Mouse (Mus musculus) G1E-ER4 (cell line): ENCODE results near the gene 2410002F23Rik. TPM values are rescaled to one million over a fixed set of nuclear protein-coding genes. Genes with fewer than 3 reads are reported as not detected.

Experiments used
- GATA1 ChIP-seq: IDR thresholded peaks from one replicate; pipeline ENCODE4 v1.8.0; 2012; ENCODE audit warnings: low read length, inconsistent platforms
- polyA plus RNA-seq: library from polyadenylated mRNA; stranded (reverse); fragments of >175 nt; gene quantifications from 2 replicates; pipeline ENCODE4 v1.2.3, GENCODE M21; 2012

Gene 2410002F23Rik
- polyA plus RNA-seq, 1 experiment = 401 TPM

DNA sequence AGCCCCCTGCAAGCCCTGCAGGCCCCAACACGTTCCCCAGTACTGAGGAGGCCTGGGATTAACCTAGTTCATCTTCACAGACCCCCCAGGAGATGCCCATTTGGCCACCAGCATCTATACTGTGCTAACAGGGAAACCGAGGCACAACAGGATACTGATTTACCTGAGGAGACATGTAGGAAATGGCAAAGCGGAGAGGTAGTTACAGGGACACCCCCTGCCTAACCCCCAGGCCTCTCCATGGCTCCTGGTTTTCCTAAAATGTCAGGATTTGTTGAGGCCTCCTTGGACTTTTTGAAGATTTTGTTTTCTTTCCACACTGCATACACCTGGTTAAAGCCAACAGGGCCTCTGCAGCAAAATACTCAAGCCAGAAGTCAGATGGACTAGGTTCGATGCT lies 10.8 kb downstream of the 2410002F23Rik start, which contains the start of gene Acp4:
Gene Acp4 (minus strand): TSS at position 101 of the 400 bp plus-strand sequence.
- no peak for TF ChIP-seq GATA1

DNA sequence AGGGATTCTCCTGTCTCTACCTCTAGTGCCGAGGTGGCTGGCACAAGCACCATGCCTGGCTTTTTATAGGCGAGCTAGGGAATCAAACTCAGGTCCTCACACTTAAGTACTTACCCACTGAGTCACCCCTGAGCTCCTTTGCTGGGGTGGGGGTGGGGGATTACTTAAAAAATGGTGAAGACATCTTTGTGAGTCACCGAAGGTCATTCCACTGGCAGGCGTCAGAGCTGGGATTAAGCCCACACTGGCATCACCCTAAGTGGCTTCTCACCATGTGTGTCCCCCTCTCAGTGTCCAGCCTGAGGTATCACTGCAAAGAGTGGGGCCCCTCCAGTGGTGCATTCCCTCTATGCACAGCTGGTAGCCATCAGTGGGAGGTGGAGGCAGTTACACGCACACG lies 13.9 kb downstream of the 2410002F23Rik start:
- no peak for TF ChIP-seq GATA1

DNA sequence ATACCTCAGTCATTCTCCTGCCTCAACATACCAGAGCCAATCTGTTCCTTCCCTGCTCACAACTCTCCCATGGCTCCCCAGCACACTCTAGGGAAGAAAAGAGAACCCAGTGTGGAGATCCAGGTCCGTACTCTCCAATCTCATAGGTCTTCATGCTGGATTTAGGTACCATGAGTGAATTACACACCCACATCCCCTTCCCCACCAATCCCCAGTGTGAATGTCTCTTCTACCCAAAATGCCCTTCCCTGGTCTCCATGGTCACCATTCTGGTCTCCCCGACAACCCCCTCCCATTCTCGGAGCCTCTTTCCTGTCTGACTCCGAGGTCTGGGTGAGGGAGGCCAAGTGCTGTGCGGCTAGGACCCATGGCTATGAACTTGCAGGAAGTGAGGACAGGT lies 14.6 kb downstream of the 2410002F23Rik start, which contains the start of gene Gm15517:
Gene Gm15517 (plus strand): TSS at position 301 of the 400 bp plus-strand sequence.
- no peak for TF ChIP-seq GATA1

DNA sequence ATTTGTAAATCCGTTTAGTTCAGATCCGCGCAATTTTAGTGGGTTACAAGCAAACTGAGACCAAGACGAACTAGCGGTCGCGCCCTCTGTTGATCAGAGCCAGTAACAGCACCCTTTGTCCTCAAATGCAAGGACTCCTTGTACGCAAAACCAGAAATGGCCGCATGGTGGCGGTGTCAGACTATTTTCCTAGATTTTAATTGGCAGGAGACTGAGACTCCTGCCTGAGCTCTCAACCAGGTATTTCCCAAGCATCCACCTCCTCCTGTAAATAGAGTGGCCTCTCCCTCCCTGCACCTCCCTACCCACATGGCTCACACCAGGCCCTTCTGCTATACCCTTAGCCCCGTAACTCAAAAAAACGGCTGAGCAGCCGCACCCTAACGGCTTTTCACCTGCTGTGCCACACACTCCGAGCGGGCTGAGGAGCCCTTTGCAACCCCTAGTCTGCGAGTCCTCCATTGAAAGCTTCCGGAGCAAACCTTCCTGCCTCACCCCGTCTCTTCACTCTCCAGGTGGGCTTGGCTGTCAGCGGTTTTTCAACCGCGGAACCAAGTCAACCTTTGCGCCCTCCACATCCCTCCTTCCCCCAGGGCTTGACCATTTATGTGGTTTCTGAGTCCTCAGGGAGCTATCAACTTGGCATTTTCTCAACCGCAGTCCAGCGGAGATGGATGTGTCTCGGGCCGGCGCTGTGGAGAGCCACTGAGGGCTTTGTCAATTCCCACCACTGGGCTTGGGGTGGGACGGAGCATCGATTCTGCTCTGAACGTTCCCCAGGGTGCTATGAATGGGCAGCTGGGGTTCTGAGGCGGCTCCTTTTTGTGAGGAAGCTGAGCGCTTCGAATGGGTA lies 16.5 kb downstream of the 2410002F23Rik start:
- no peak for TF ChIP-seq GATA1

DNA sequence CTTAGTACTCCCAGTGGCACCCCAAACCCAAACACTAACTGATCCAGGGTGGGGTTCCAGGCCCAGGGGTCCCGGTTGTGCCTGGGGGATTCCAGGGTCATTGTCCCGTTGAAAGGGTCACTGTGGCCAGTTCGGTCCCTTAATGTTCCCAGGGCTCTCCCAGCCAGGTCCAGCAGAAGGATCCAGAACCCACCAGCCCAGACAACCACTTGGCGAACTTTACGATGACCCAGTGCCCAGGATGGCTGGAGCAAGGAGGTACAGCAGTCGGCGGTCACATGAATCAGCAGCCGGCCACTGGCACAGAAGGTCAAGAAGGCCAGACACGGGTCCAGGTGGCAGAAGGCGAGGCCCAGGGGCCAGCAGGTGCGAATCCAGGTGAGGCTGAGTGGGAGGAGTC lies 21.6 kb downstream of the 2410002F23Rik start:
- TF ChIP-seq GATA1 = no peak

DNA sequence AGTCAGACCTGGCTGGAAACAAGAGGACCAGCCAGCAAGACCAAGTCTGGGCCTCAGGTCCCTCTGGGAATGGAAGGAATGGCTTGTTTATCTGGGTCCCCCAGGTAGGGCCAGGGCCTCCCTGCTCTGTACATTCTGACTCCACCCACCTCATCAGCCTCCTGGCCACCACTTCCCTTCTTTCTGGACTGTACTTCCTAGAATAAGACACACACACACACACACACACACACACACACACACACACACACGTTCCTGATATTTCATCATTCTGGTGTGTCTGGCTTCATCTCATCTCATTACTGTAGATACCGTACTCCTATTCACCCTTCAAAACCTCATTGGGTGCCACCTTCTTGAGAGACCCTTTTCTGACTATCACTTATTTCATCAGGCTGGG lies 22.9 kb downstream of the 2410002F23Rik start:
- TF ChIP-seq GATA1 = no peak

DNA sequence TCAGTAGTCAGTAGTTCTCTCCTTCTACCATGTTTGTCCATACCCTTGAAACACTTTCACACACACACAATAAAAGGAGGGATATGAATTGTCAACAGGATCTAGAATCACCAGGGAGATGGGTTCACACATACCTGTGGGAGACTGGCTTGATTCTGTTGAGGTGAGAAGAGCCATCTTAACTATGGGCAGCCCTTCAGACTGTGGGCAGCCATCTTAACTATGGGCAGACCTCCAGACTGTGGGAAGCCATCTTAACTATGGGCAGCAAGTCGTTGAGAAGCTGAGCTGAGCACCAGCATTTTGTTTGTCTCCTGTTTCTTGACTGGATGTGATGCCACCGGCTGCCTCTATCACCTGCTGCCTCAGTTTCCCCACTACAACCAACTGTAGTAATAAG lies 24.8 kb downstream of the 2410002F23Rik start:
- TF ChIP-seq GATA1 = no peak

DNA sequence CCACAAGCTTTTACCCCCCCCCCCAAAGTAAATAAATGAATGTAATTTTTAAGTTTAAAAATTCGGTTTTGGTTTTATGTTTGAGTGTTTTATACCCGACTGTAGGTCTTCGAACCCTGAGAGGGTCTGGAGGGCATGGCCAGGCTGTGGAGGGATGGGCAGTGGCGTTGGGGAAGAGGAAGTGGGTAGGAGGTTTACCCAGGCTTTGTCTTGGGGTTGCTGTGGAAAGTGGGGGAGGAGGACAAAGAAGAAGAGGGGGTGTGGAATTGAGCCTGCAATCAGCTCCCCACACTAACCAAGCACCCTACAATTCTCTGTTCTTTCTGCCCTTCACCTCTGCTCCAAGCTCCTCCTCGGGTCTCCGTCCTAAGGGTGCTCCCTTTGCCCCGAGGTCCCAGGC lies 26.0 kb downstream of the 2410002F23Rik start:
- TF ChIP-seq GATA1 = no peak

DNA sequence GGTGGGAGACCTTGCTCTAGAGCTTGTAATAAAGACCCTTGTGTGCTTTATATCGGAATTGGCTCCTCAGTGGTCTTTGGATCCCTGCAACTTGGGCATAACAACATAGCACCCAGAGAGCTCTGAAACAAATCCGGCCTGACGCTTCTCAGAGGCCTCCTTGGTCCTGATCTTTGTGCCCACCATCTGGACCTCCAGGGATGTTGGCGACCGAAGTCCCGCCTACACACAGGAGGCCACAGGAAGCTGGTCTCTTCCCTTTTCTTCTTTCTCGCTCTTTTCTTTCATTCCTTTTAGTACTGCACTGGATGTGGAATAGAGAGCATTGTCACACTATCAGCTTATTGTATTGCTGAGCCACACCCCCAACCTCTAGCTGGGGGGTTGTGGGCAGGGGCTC lies 26.9 kb downstream of the 2410002F23Rik start:
- TF ChIP-seq GATA1 = no peak

DNA sequence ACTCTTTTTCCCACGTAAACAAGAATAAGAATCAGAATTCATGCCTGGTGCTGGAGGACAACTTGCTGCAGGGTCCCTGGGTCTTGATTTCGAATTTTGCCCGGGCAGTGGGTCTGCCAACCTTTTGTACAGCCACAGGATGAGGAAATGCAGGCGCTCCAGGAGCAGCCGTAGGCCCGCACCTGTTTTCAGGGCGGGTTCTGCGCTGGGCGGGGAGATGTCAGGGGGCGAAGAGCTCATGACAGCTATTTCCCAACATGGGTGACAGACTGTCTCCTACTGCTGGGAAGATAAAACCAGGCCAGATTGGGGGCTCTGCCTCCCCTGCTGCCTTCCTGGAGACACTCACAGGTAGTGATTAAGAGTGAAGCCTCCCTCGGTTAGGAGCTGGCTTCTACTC lies 27.6 kb downstream of the 2410002F23Rik start:
- no peak for TF ChIP-seq GATA1

DNA sequence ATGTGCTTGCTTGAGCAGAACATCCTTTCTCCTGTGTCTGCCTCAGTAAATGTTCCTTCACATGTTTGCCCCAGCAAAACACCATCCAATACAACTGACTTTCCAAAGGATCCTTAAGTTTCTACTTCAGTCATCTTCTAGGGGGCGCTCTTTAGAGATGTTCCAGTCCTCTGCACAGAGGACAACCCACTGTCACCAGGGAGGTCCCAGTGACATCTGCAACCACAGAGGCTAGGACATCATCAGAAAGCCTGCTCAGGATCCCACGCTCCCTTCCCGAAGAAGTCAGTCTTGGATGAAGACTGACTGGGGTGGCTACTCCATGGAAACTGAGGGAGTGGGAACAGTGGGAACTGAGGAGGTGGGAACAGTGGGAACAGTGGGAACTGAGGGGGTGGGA lies 29.0 kb downstream of the 2410002F23Rik start:
- no peak for TF ChIP-seq GATA1

DNA sequence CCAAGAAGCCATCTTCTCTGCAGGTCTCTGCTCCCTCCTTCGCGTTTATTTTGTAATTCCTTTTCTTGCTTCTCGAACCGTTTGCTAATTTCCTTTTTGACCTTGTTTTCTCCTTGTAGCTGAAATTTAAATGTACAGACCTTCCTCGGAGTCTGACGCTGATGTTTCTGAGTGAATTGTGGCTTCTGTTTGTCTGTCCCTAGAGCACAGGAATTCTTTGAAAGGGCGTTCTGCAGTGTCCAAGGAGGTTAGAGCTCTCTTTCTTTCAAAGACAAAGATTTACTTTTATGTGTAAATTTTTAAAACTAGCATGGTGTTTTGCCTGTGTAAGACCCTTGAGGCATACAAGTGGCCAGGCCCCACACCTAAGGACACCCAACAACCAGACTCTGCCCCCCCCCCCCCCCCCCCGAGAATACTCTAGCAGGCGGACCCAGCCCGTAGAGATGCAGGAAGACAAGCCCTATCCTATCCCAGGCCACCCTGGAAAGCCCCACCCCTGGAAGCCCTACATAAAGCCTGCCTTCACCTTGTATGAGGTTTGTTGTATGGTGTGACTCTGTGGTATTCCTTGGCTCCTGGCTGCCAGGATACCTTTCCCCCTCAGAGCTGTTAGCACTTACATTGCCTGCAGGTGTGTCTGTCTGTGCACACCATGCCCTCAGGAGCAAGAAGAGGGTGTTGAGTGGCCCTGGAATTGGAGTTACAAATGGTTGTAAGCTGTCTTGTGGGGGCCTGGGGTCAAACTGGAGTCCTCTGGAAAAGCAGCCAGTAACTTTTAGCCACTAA lies 30.1 kb downstream of the 2410002F23Rik start:
- TF ChIP-seq GATA1 = no peak

DNA sequence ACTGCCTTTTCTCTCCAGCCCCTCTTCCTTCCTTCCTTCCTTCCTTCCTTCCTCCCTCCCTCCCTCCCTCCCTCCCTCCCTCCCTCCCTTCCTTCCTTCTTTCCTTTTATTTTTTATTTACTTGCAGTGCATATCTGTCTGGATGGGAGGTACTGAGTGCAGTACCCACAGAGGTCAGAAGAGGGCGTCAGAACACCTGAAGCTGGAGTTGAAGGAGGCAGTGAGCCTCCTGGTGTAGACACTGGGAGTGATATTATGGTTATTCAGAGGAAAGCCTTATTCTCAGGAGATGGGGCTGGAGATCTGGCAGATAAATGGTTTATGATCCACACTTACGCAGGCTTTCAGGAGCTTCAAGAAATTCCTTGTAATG lies 30.7 kb downstream of the 2410002F23Rik start:
- no peak for TF ChIP-seq GATA1

DNA sequence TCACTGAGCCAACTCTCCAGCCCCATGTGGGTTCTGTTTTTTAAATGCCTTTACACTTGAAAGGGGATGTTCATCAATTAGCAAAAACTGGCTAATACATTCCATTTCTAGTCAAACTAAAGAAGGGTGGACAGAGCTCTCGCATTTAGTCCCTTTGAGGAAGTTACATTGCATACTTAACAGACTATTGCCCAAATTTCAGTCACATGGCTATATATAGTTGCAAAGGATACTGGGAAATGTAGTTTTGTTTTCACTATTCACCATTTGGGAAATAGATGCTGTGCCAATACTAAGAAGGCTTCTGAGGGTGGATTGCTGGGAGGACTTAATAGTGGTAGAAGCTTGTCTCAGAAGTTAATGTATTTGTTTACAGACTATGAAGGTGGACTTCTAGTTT lies 34.4 kb downstream of the 2410002F23Rik start:
- TF ChIP-seq GATA1 = no peak

DNA sequence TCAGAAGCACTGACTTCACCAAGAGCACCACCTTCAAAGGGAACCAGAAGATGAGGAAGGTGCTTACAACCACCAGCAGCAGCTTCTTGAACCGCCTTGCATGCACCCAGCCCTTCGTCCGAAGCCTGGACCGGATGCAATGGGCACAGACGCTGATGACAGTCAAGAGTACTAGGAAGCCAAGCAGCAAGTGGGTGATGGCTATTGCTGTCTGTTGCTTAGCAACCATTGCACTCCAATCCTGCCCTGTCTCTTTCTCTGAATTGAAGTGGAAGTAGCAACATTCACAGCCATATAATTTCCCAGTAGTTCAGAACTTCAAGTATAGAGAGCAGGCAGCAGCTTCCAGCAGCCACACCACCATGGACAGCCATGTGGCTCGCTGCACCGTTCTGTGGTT lies 35.1 kb downstream of the 2410002F23Rik start:
- no peak for TF ChIP-seq GATA1

DNA sequence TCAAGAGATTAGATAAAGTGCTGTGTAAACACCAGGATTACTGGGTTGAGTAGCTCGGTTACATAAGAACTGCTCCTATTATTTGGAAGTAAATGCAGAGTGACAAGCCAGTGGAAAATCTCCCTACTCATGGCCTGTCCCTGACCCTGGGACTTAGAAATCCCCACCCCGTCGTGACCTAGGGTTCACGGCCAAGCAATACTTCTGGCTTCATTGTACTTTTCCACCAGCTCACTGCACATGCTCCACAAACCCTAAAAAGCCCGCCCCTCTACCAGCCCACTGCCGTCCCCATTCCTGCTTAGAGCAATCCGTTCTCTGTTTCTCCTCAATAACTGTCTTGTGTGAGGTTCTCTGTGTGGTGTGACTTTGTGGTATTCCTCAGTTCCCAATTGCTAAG lies 41.2 kb downstream of the 2410002F23Rik start:
- no peak for TF ChIP-seq GATA1
